Mouse (Mus musculus) embryonic facial prominence, embryonic 11.5 days (tissue): ENCODE results near the gene Stk11. TPM values are rescaled to one million over a fixed set of nuclear protein-coding genes. Genes with fewer than 3 reads are reported as not detected.

Experiments
- ATAC-seq: fragments of 200-750 bp; cut with Nextera tagmentation; replicated peaks from 2 replicates; pipeline ENCODE4 v1.8.0; 2017; ENCODE audit warnings: low read depth; ENCODE audit not compliant: insufficient number of reproducible peaks, low FRiP score, low TSS enrichment
- DNase-seq: peaks from one replicate; pipeline ENCODE4 v3.0.0-alpha.2; 2015; ENCODE audit warnings: low spot score
- H3K27ac ChIP-seq: fragments of 300-500 bp; sonication (generic); replicated peaks from 2 replicates; pipeline ENCODE4 v1.5.1; 2014; ENCODE audit warnings: mild to moderate bottlenecking, low read depth, low read length, control low read depth
- H3K27me3 ChIP-seq: fragments of 300-500 bp; sonication (generic); 2 replicates; pipeline ENCODE4 v1.6.1; 2014; ENCODE audit warnings: mild to moderate bottlenecking, low read length, moderate library complexity, mixed read lengths; ENCODE audit not compliant: control insufficient read depth, insufficient read depth
- H3K36me3 ChIP-seq: fragments of 300-500 bp; sonication (generic); replicated peaks from 2 replicates; pipeline ENCODE4 v1.6.1; 2014; ENCODE audit warnings: low read depth, mild to moderate bottlenecking, low read length, moderate library complexity, mixed read lengths; ENCODE audit not compliant: control insufficient read depth, insufficient read depth
- H3K4me1 ChIP-seq: fragments of 300-500 bp; sonication (generic); 2 replicates; pipeline ENCODE4 v1.6.1; 2014; ENCODE audit warnings: low read length, mixed read lengths; ENCODE audit not compliant: control insufficient read depth, insufficient read depth
- H3K4me2 ChIP-seq: fragments of 300-500 bp; sonication (generic); 2 replicates; pipeline ENCODE4 v1.6.1; 2014; ENCODE audit warnings: low read depth, mild to moderate bottlenecking, control low read depth, low read length, moderate library complexity
- H3K4me3 ChIP-seq: fragments of 300-500 bp; sonication (generic); 2 replicates; pipeline ENCODE4 v1.5.1; 2014; ENCODE audit warnings: low read depth, low read length, control low read depth
- H3K9ac ChIP-seq: fragments of 300-500 bp; sonication (generic); replicated peaks from 2 replicates; pipeline ENCODE4 v1.6.1; 2014; ENCODE audit warnings: mild to moderate bottlenecking, control low read depth, low read length
- H3K9me3 ChIP-seq: fragments of 300-500 bp; sonication (generic); replicated peaks from 2 replicates; pipeline ENCODE4 v1.6.1; 2016; ENCODE audit warnings: mild to moderate bottlenecking, low read length, inconsistent platforms, mixed read lengths; ENCODE audit not compliant: control insufficient read depth
- WGBS: fragments of 180-500 bp; shearing (Covaris S2); extraction: QIAGEN DNeasy Blood & Tissue Kit; methylation state at CpG from one replicate; pipeline ENCODE4 v1.1.7; 2014; 5-methylcytosine and 5-hydroxymethylcytosine counted together
- polyA plus RNA-seq: library from polyadenylated mRNA; unstranded; fragments of >200 nt; fragmentation: Nextera tagmentation; extraction: Ambion mirVana; gene quantifications from 2 replicates; pipeline ENCODE4 v1.2.1, GENCODE M21; 2014

Gene Stk11
- polyA plus RNA-seq, 1 experiment from 2014 or later, result 16.6 TPM

DNA sequence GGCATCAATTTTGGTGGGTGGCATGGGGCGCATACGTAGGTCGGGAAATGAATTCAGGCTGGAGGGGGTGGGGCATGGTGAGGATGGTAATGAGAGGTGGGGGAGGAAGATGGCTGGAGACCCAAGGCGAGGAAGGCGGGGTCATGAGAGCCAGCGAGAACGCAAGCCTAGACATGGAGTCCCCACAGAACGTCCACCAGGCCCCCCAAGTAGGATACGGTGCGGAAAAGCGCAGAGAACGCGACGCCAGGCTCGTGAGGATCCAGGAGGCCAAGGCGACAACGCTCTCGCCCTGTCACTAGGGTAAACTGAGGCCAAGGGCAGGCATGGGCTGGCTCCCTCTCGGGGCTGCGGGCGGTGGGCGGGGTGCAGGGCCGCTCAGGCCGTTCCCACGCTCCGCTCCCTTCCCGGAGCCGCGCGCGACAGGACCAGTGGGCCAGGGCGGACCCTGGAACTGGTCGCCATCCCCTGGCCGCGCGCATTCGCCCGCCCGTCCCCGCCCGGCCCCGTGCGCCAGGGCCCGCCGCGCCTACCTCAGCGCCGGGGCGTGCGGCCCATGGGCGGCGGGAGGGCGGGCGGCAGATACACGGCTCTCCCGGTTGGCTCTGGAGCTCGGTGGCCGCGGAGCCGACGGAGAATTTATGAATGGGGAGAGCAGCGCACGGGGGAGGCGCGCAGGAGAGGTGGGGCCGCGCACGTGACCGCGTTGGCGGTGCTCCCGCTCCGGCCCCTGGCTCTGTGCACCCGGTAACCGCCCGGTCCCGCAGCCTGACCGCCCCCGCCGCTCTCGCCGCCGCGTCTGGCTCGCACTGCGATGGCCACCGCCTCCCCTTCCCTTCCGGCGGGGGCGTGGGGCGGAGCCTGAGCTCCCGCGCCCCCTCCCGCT lies 23.2 kb downstream of the Stk11 start, which contains the start of gene Atp5d:
Gene Atp5d (plus strand): TSS at position 80 of the 886 bp plus-strand sequence.
- Histone ChIP-seq H3K27me3 (peaks cover 19% of the 10 kb centered on the region), H3K9ac (peak within 1 kb of the TSS; percentile 81), H3K4me1 (peaks cover 14% of the 10 kb centered on the region), H3K9me3 (no peaks in the 10 kb centered on the region), H3K4me2 (peak within 1 kb of the TSS; percentile 98), H3K27ac (peak within 1 kb of the TSS; percentile 8; the same call in 1 of the 2 replicates), H3K36me3 (peaks cover 3% of the 10 kb centered on the region), H3K4me3 (peak within 1 kb of the TSS; percentile 76)
- under 1% methylated on average over 86 of the region's 94 CpGs for WGBS
- ATAC-seq (no peak), DNase-seq (peak; percentile 65)

DNA sequence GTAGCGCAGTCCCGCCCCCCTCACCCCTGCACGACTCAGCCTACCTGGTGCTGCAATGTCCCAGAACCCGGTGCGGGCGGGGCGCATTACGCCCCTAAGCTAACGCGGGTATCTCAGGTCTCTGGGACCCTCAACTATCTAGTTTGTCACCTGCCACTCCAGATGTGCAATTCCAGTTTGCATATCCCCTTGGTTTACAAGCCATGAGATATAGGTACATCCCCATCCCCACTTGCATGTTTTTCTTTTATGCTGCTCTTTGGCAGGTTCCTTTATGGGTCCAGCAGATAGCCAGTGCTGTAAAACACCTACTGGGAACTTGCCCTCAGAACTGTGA lies 23.8 kb downstream of the Stk11 start:
- Histone ChIP-seq H3K27ac (0 out of 2 replicates have a peak overlapping the region, but pooled peaks have one; percentile 8), H3K36me3 (peaks cover 3% of the 10 kb centered on the region), H3K4me3 (peak overlapping the region; percentile 76), H3K9me3 (no peaks in the 10 kb centered on the region), H3K9ac (peak overlapping the region; percentile 81), H3K4me1 (peaks cover 14% of the 10 kb centered on the region), H3K4me2 (peak overlapping the region; percentile 98), H3K27me3 (peaks cover 19% of the 10 kb centered on the region)
- no peak for DNase-seq
- no peak for ATAC-seq
- WGBS, result 0% methylated on average over 10 of the region's 10 CpGs

DNA sequence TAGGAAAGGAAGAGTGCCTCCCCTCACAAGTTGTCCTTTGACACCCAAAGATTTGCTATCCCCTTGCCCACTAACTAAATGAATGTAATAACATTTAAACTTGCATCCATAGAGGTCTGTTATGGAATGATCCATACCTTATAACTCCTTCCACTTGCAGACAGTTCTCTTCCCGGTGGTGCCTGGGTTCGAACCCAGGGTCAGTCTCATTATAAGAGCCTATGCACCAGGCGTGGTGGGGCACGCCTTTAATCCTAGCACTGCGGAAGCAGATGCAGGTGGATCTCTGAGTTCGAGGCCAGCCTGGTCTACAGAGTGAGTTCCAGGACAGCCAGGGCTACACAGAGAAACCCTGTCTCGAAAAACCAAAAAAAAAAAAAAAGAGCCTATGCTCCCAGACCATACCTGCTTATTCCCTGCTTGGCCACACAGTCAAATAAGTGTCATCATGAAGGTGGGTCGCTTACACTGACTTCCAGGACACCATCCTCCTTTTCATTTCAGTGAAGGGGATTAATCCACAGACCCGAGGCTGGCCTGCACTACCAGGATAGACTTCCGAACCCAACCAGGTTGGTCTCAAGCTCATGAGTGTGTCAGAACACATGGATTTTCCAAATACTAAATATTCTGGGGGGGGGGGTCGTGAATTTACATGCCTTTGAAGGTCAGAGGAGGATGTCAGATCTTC lies 24.5 kb downstream of the Stk11 start:
- Histone ChIP-seq H3K9me3 (no peaks in the 10 kb centered on the region), H3K4me3 (no peak overlapping the region), H3K27me3 (peaks cover 19% of the 10 kb centered on the region), H3K36me3 (peaks cover 7% of the 10 kb centered on the region), H3K9ac (no peak overlapping the region), H3K4me1 (peaks cover 14% of the 10 kb centered on the region), H3K4me2 (no peak overlapping the region), H3K27ac (no peak overlapping the region)
- no peak for DNase-seq
- no peak for ATAC-seq
- WGBS, result 74% methylated on average over 11 of the region's 11 CpGs

GRCm38 (mm10) chr10:80140666-80141035 lies 25.0 kb downstream of the Stk11 start, which contains the start of gene Cbarp:
TSS of gene Cbarp (minus strand) at chr10:80140835.
- Histone ChIP-seq H3K9ac (peak within 1 kb of the TSS; percentile 39), H3K27me3 (peaks cover 19% of the 10 kb centered on the region), H3K9me3 (no peaks in the 10 kb centered on the region), H3K4me2 (peak within 1 kb of the TSS; percentile 53), H3K4me1 (peaks cover 14% of the 10 kb centered on the region), H3K27ac (no peak within 1 kb of the TSS), H3K36me3 (peaks cover 9% of the 10 kb centered on the region), H3K4me3 (peak within 1 kb of the TSS; percentile 76)
- ATAC-seq (no peak), DNase-seq (no peak)
- 73% methylated on average over 10 of the region's 10 CpGs for WGBS

DNA sequence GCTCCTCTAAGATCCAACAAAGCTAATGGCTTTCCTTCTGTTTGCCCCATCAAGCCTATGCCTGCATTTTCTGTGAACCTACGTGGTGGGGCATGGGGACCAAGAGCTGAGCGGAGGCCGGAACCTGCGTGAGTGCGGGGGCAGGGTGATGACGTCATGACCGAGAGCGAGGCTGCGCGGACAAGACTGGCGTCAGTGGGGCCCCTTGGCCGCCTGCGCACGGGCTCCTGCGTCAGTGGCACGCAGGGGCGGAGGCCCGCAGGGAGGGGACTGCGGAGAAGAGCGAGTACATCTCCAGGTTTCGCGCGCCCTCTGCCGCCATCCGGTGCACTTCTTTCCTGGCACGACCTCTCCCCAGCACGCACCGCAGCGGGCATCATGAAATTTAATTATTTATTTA lies 25.6 kb downstream of the Stk11 start:
- Histone ChIP-seq H3K36me3 (peaks cover 12% of the 10 kb centered on the region), H3K9ac (peak overlapping the region; percentile 39), H3K4me1 (peaks cover 14% of the 10 kb centered on the region), H3K4me3 (peak overlapping the region; percentile 75), H3K27ac (no peak overlapping the region), H3K4me2 (peak overlapping the region; percentile 53), H3K27me3 (peaks cover 17% of the 10 kb centered on the region), H3K9me3 (no peaks in the 10 kb centered on the region)
- DNase-seq (peak; percentile 95), ATAC-seq (peak; percentile 45; the same call in 1 of the 2 replicates)
- under 1% methylated on average over 29 of the region's 29 CpGs for WGBS

- H3K4me2 ChIP-seq, result peak overlapping the region; percentile 89
- peak overlapping the region; percentile 75 for H3K4me3 ChIP-seq
- H3K27me3 ChIP-seq, result peaks cover 10% of the 10 kb centered on the region
- ATAC-seq (peak; percentile 78), DNase-seq (peak; percentile 100)
- H3K9me3 ChIP-seq, result no peaks in the 10 kb centered on the region
- WGBS, result 1% methylated on average over 40 of the region's 43 CpGs
- H3K4me1 ChIP-seq, result peaks cover 14% of the 10 kb centered on the region
- peak overlapping the region; percentile 85 for H3K9ac ChIP-seq
- H3K36me3 ChIP-seq, result peaks cover 13% of the 10 kb centered on the region
- peak overlapping the region; percentile 72 for H3K27ac ChIP-seq
These were observed 26.4 kb downstream of the Stk11 start for GRCm38 (mm10) chr10:80141786-80142529.

- ATAC-seq, result no peak; the same call in 1 of the 2 replicates
- peaks cover 10% of the 10 kb centered on the region for H3K4me1 ChIP-seq
These were observed 26.9 kb downstream of the Stk11 start for GRCm38 (mm10) chr10:80142530-80142925.

More at GRCm38 (mm10) chr10:80142530-80142925, 26.9 kb downstream of the Stk11 start:
- Histone ChIP-seq H3K27me3 (peaks cover 5% of the 10 kb centered on the region; the same call in 1 of the 2 replicates), H3K36me3 (peaks cover 13% of the 10 kb centered on the region), H3K4me3 (peak overlapping the region; percentile 75), H3K9ac (peak overlapping the region; percentile 85), H3K27ac (peak overlapping the region; percentile 72), H3K9me3 (no peaks in the 10 kb centered on the region), H3K4me2 (peak overlapping the region; percentile 89)
- DNase-seq, result no peak
- under 1% methylated on average over 15 of the region's 15 CpGs for WGBS
